Mouse (Mus musculus) testis, adult 2 months (tissue): ENCODE measurements around the gene E2f4.

ENCODE experiments used
- CTCF ChIP-seq: fragments of 200-500 bp; IDR thresholded peaks from 2 replicates; pipeline ENCODE4 v1.5.1; 2012; ENCODE audit warnings: low read depth, mild to moderate bottlenecking, inconsistent platforms, low read length, moderate library complexity; ENCODE audit not compliant: control insufficient read depth, insufficient read depth, insufficient replicate concordance
- POLR2A ChIP-seq: fragments of 200-500 bp; IDR thresholded peaks from 2 replicates; pipeline ENCODE4 v1.6.1; 2012; ENCODE audit warnings: low read depth, mild to moderate bottlenecking, inconsistent platforms, low read length, moderate library complexity; ENCODE audit not compliant: control insufficient read depth

DNA sequence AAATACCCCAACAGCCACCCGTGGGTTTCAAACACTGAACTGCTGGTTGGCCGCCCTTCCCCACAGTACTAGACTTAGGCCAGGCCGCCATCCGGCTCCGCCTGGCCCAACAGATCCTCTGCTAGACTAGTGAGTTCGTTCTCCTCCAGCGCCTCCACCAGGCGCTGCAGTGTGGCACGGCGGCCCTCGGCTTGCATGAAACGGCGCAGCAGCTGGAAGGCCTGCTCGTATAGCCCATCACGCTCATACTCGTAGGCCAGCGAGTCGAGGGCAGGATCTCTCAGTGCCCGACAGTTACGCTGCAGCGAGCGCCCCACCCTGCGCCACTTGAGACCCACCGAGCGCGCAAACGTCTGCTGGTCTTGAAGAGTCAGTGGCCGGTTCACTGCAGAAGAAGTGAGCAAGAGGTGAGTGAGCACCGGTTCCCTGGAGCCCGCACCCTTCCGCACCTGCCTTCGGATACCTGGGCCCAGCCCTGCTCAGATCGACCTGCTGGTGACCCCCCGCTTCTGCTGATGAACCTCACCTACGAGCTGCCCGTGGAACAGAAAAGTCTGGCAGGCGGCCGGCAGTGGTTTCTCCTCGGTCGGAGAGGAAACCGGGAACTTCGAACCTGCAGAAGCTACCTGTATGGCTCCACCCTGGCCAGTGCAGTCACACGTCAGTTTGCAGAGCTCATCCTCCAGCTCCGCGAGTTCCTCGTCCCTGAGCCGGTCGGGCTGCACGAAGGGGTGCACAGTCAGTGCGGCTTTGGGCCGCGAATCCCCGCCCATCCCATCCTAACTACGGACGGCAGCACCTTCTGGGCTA lies 38.3 kb upstream of the E2f4 start:
- TF ChIP-seq POLR2A: no peak
- no peak for TF ChIP-seq CTCF
